Mouse (Mus musculus): ENCODE results near the gene Ndel1. TPM values are rescaled to one million over a fixed set of nuclear protein-coding genes. Genes with fewer than 3 reads are reported as not detected.

Ndel1 gene
- polyA plus RNA-seq, 1 experiment from 2014 or later, result 56.3 TPM

DNA sequence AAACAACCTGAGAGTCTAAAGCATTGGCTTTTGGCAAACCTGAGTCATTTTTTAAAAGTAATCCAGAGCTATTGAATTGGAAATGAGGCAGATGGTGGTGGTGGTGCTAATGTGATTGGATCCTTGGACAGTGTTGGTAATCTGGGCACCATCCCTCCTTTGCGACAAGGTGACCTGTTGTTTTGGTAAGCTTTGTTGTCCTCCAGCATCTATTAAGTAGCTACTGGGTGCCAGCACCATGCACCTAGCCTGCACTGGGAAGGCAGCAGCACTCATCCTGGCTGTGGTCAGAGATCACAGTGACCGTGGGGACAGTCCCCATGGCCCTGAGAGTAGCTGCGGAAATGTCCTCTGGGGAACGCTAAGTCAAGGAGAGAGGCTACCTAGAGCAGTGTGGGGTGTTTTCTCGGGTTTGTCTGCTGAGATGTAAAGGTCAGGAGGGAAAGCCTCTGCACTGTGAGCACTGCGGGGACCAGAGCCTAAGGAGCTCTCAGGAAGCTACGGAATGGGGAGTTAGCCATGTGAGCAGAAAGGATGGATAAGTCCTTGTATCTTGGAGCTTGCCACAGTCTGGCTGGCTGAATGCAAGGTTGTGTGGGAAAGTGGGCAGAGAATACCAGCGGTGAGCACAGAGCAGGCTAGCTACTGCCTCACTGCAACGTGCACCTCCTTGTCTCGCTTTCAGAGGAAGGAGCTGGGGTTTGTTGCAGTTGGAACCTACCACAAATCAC lies 91.8 kb downstream of the Ndel1 start:
- peaks cover 100% of the 10 kb centered on the region for H3K36me3 ChIP-seq
- H3K27ac ChIP-seq, result no peak overlapping the region
- no peaks in the 10 kb centered on the region for H3K27me3 ChIP-seq (ENCODE audit: insufficient read depth, poor library complexity, severe bottlenecking)
- H3K4me1 ChIP-seq (replicated peaks), result peaks cover 8% of the 10 kb centered on the region; the same call in 1 of the 2 replicates
- no peak overlapping the region for H3K4me3 ChIP-seq
- no peak for DNase-seq (ENCODE audit: low spot score)
- WGBS, result 88% methylated on average over 10 of the region's 10 CpGs
- H3K9me3 ChIP-seq, result no peaks in the 10 kb centered on the region

DNA sequence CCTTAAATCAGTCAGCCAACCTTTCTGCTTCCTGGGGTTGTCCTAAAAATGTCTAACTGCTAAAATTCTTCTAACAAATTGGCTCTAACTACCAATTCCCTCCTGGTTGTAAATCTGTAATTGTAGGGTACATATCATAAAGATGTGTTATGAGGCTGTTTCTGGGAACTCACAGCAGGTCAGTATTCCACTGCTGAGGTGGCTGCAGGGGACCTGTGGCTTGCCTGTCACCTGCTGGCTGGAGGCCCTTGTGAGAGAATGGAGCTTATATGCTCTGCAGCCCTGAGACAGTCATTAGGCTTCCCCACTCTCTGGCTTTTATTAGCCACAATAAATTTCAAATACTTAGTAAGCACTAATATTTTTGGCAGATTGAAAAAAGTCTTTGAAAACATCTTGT lies 92.8 kb downstream of the Ndel1 start:
- peaks cover 8% of the 10 kb centered on the region; the same call in 1 of the 2 replicates for H3K4me1 ChIP-seq (replicated peaks)
- no peak overlapping the region for H3K4me3 ChIP-seq
- H3K27ac ChIP-seq, result no peak overlapping the region
- peaks cover 100% of the 10 kb centered on the region for H3K36me3 ChIP-seq
- no peaks in the 10 kb centered on the region for H3K27me3 ChIP-seq (ENCODE audit: insufficient read depth, poor library complexity, severe bottlenecking)
- no peak for DNase-seq (ENCODE audit: low spot score)
- H3K9me3 ChIP-seq, result no peaks in the 10 kb centered on the region

DNA sequence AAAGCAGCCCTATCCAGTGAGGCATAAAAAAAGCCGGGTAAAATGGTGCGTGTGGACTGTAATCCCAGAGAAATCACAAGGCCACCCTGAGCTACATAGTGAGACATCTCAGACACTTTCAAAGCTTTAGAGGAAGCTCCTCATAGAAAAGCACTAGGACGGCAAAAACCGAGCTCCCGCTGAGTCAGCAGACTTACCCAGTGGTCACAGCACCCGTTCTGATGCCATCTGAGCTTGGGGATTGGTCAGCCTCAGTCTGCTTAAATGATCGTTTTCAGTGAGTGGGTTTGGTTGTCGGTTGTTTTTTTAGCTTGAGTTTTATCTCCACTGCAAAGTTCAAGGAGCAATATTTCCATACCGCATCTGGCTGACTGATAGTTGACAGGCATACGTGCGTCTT lies 93.7 kb downstream of the Ndel1 start:
- peaks cover 100% of the 10 kb centered on the region for H3K36me3 ChIP-seq
- WGBS, result 87% methylated on average over 11 of the region's 11 CpGs
- no peak overlapping the region for H3K27ac ChIP-seq
- peaks cover 8% of the 10 kb centered on the region; the same call in 1 of the 2 replicates for H3K4me1 ChIP-seq (replicated peaks)
- no peaks in the 10 kb centered on the region for H3K27me3 ChIP-seq (ENCODE audit: insufficient read depth, poor library complexity, severe bottlenecking)
- no peaks in the 10 kb centered on the region for H3K9me3 ChIP-seq
- no peak overlapping the region for H3K4me3 ChIP-seq
- no peak for DNase-seq (ENCODE audit: low spot score)

DNA sequence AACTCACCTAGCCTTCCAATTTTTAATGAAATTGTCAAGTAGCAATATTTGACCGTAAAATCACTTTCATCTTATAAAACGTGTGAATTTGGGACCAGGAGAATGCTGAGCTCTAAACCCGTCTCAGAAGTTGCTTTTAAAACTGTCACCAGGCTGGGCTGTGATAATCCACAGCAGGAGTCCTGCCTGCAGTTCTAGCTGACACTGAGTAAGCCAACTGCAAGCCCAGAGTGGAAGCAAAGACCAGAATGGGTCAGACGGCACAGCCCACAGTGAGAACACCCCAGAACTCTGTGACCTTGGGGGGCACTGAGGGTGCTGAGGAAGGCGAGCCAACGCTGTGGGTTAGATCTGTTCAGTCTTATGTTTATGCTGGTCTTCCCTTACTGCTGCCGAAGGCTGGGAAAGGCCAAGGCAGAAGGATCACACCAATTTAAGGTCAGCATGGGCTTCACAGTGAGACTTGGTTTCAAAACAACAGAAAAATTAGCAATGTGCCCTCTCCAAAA lies 95.5 kb downstream of the Ndel1 start:
- DNase-seq (ENCODE audit: low spot score), result no peak
- no peaks in the 10 kb centered on the region for H3K9me3 ChIP-seq
- H3K27ac ChIP-seq, result no peak overlapping the region
- H3K27me3 ChIP-seq (ENCODE audit: insufficient read depth, poor library complexity, severe bottlenecking), result no peaks in the 10 kb centered on the region
- H3K4me1 ChIP-seq (replicated peaks), result peaks cover 8% of the 10 kb centered on the region; the same call in 1 of the 2 replicates
- peaks cover 100% of the 10 kb centered on the region for H3K36me3 ChIP-seq
- 86% methylated on average over 7 of the region's 7 CpGs for WGBS
- H3K4me3 ChIP-seq, result no peak overlapping the region

Other genes starting within 250 kb of the Ndel1 start
- 111 and 143 TPM in 2 replicates for gene Myh10, start 180.3 kb downstream of the Ndel1 start, polyA plus RNA-seq (2016; fragmentation: Nextera tagmentation; extraction: Ambion mirVana)
- 0.07 TPM in 1 of 2 replicates, not detected in the other for gene Rnf222, start 16.7 kb upstream of the Ndel1 start, polyA plus RNA-seq (2016; fragmentation: Nextera tagmentation; extraction: Ambion mirVana)
- gene Rpl26, start 29.7 kb upstream of the Ndel1 start, polyA plus RNA-seq (2016; fragmentation: Nextera tagmentation; extraction: Ambion mirVana), result 904 and 972 TPM in 2 replicates
- not detected in 2 replicates for gene Odf4, start 55.2 kb upstream of the Ndel1 start, polyA plus RNA-seq (2016; fragmentation: Nextera tagmentation; extraction: Ambion mirVana)
- gene Arhgef15, start 85.6 kb upstream of the Ndel1 start, polyA plus RNA-seq (2016; fragmentation: Nextera tagmentation; extraction: Ambion mirVana), result 7.9 and 8.6 TPM in 2 replicates
- gene Slc25a35, start 96.3 kb upstream of the Ndel1 start, polyA plus RNA-seq (2016; fragmentation: Nextera tagmentation; extraction: Ambion mirVana), result 2.0 and 2.5 TPM in 2 replicates
- 69.7 and 78.1 TPM in 2 replicates for gene Rangrf, start 103.3 kb upstream of the Ndel1 start, polyA plus RNA-seq (2016; fragmentation: Nextera tagmentation; extraction: Ambion mirVana)
- gene Pfas, start 136.6 kb upstream of the Ndel1 start, polyA plus RNA-seq (2016; fragmentation: Nextera tagmentation; extraction: Ambion mirVana), result 40.6 and 57.3 TPM in 2 replicates
- 89.8 and 90.9 TPM in 2 replicates for gene Ctc1, start 144.1 kb upstream of the Ndel1 start, polyA plus RNA-seq (2016; fragmentation: Nextera tagmentation; extraction: Ambion mirVana)
- 184 and 228 TPM in 2 replicates for gene Aurkb, start 173.8 kb upstream of the Ndel1 start, polyA plus RNA-seq (2016; fragmentation: Nextera tagmentation; extraction: Ambion mirVana)
- gene Borcs6, start 187.9 kb upstream of the Ndel1 start, polyA plus RNA-seq (2016; fragmentation: Nextera tagmentation; extraction: Ambion mirVana), result 8.5 and 12.6 TPM in 2 replicates
- gene Tmem107, start 198.9 kb upstream of the Ndel1 start, polyA plus RNA-seq (2016; fragmentation: Nextera tagmentation; extraction: Ambion mirVana), result 56.6 and 57.6 TPM in 2 replicates
- 67.1 and 108 TPM in 2 replicates for gene Vamp2, start 216.6 kb upstream of the Ndel1 start, polyA plus RNA-seq (2016; fragmentation: Nextera tagmentation; extraction: Ambion mirVana)
- 7.8 and 9.8 TPM in 2 replicates for gene Per1, start 223.4 kb upstream of the Ndel1 start, polyA plus RNA-seq (2016; fragmentation: Nextera tagmentation; extraction: Ambion mirVana)
- gene Hes7, start 248.5 kb upstream of the Ndel1 start, polyA plus RNA-seq (2016; fragmentation: Nextera tagmentation; extraction: Ambion mirVana), result 0.14 and 0.48 TPM in 2 replicates